In the genomic region with DNA sequence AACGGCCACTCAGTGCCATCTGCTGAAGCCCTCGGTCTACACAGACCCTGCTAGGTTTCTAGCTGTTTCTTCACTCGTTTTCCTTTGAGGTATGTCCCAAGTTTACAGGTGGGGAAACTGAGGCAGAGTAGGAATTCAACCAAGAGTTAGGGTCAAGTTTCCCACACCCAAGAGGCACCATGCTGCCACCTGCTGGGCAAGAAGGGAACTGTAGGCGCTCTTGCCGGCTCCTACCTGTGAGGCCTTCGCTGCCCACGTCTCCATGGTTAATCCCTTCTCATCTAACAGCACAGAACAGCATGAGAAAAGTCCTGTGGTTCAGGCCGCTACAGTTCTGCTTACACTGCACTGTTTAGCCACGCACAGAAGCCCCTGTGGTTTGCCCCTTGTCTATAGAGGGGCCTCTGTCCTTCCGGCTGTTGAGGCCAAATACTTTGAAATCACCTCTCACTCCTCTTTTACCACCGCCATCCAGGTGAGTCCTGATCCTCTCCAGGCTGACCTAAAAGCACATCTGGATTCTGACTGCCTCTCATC, we compare ENCODE assay signal across 10 mouse cellular contexts. TPM values are rescaled to one million over a fixed set of nuclear protein-coding genes. Genes with fewer than 3 reads are reported as not detected.
A peak's percentile ranks its signal among the peaks of the same experiment; 100 is the strongest.
DNase-seq lines count a peak whose midpoint lies in the region; ATAC-seq and TF ChIP-seq lines count a peak whose summit lies in the region.
"Had no signal": no experiment of that assay in that cellular context is flagged by ENCODE, and none has a peak within 500 bp of the region (broad histone marks: within the 10 kb centered on the region; RNA-seq: fewer than 3 reads in every experiment).

No protein-coding gene starts in this region.

- H3K36me3 ChIP-seq in kidney, embryonic 15.5 days, result no peaks in the 10 kb centered on the region
- H3K36me3 ChIP-seq in G1E (replicated peaks), result peaks cover 25% of the 10 kb centered on the region
- no peaks in the 10 kb centered on the region for H3K36me3 ChIP-seq in limb, embryonic 11.5 days (ENCODE audit: control insufficient read depth, insufficient read depth, low read length)

- peak; percentile 73 for DNase-seq in kidney, adult 18-20 months
- DNase-seq in G1E (ENCODE audit: low spot score), result no peak
- DNase-seq in cerebellum, adult 2 months, result peak; percentile 59 to 83
- DNase-seq in limb, embryonic 11.5 days (ENCODE audit: low spot score), result peak; percentile 83
- DNase-seq in right cerebral cortex, adult 2 months (ENCODE audit: low spot score in 2 of 2), result peak; percentile 61 to 62
- peak; percentile 28 for DNase-seq in yolk sac, embryonic 10.5 days (ENCODE audit: low spot score)

- H3K4me1 ChIP-seq in kidney, embryonic 15.5 days, result no peaks in the 10 kb centered on the region
- no peaks in the 10 kb centered on the region for H3K4me1 ChIP-seq in G1E (ENCODE audit: insufficient read depth, low read depth, low read length)
- H3K4me1 ChIP-seq in cerebellum, adult 2 months (ENCODE audit: control insufficient read depth, insufficient read depth, low read length), result peaks cover 22% of the 10 kb centered on the region
- peaks cover 6% of the 10 kb centered on the region for H3K4me1 ChIP-seq in limb, embryonic 11.5 days (ENCODE audit: control insufficient read depth, insufficient read depth, low read length)

- no peak for TF ChIP-seq POLR2A in cerebellum, adult 2 months (IDR thresholded peaks at IDR 0.05; ENCODE audit: borderline replicate concordance, insufficient read depth, low read length)

- no peak for ATAC-seq in kidney, embryonic 15.5 days (replicated peaks; ENCODE audit: low FRiP score)
- no peak for ATAC-seq in G1E (ENCODE audit: extremely low read depth, insufficient number of reproducible peaks, low FRiP score, poor library complexity, severe bottlenecking)
- ATAC-seq in granulocyte monocyte progenitor cell, adult 5-6 weeks (replicated peaks; ENCODE audit: poor library complexity, severe bottlenecking), result peak; percentile 28; the same call in 1 of the 2 replicates
- no peak for ATAC-seq in limb, embryonic 11.5 days (ENCODE audit: insufficient number of reproducible peaks, low FRiP score, low TSS enrichment, low read depth)

- H3K9ac ChIP-seq in kidney, embryonic 15.5 days, result no peak overlapping the region
- H3K9ac ChIP-seq in limb, embryonic 11.5 days (ENCODE audit: low read length), result no peak overlapping the region

- peak; percentile 100 for TF ChIP-seq CTCF in G1E (IDR thresholded peaks at IDR 0.05; ENCODE audit: low read depth, low read length)
- TF ChIP-seq CTCF in cerebellum, adult 2 months (IDR thresholded peaks at IDR 0.05; ENCODE audit: borderline replicate concordance, insufficient read depth, low read depth, low read length), result peak; percentile 95

- H3K9me3 ChIP-seq in kidney, embryonic 15.5 days (replicated peaks), result no peaks in the 10 kb centered on the region
- H3K9me3 ChIP-seq in G1E (replicated peaks), result no peaks in the 10 kb centered on the region
- no peaks in the 10 kb centered on the region for H3K9me3 ChIP-seq in limb, embryonic 11.5 days (ENCODE audit: control insufficient read depth, low read length)

- no peaks in the 10 kb centered on the region for H3K27me3 ChIP-seq in kidney, embryonic 15.5 days
- peaks cover 21% of the 10 kb centered on the region for H3K27me3 ChIP-seq in G1E (ENCODE audit: insufficient read depth, low read length)
- H3K27me3 ChIP-seq in cerebellum, adult 2 months (ENCODE audit: control insufficient read depth, insufficient read depth, low read length), result no peaks in the 10 kb centered on the region
- no peaks in the 10 kb centered on the region for H3K27me3 ChIP-seq in limb, embryonic 11.5 days (ENCODE audit: control insufficient read depth, insufficient read depth, low read length)

- no peak overlapping the region for H3K4me3 ChIP-seq in kidney, embryonic 15.5 days (replicated peaks)
- no peak overlapping the region for H3K4me3 ChIP-seq in G1E (ENCODE audit: low read depth, low read length)
- no peak overlapping the region for H3K4me3 ChIP-seq in cerebellum, adult 2 months (replicated peaks; ENCODE audit: insufficient read depth, low read depth, low read length)
- H3K4me3 ChIP-seq in limb, embryonic 11.5 days (ENCODE audit: low read depth, low read length), result no peak overlapping the region

- no peak overlapping the region for H3K27ac ChIP-seq in kidney, embryonic 15.5 days
- no peak overlapping the region for H3K27ac ChIP-seq in cerebellum, adult 2 months (ENCODE audit: insufficient read depth, low read length)
- H3K27ac ChIP-seq in limb, embryonic 11.5 days (replicated peaks; ENCODE audit: low read depth, low read length), result no peak overlapping the region

- H3K4me2 ChIP-seq in kidney, embryonic 15.5 days, result no peak overlapping the region
- no peak overlapping the region for H3K4me2 ChIP-seq in limb, embryonic 11.5 days (ENCODE audit: low read depth, severe bottlenecking)

- WGBS in kidney, embryonic 15.5 days, result 42% methylated on average over 11 of the region's 11 CpGs
- 41% methylated on average over 11 of the region's 11 CpGs for WGBS in cerebellum, adult 2 months
- WGBS in limb, embryonic 11.5 days, result 39% methylated on average over 11 of the region's 11 CpGs

RNA-seq across cellular contexts. Expression of a gene that starts 33.1 kb away (rescaled TPM):
- polyA plus RNA-seq in kidney, embryonic 15.5 days (2015; fragmentation: Nextera tagmentation; extraction: Ambion mirVana), result 4.1 and 4.2 TPM in 2 replicates
- total RNA-seq in G1E (2014; fragmentation: Nextera tagmentation) (8.9 and 9.5 TPM in 2 replicates), G1E (2017) (5.1 and 5.7 TPM in 2 replicates)
- 7.8 and 8.3 TPM in 2 replicates for polyA plus RNA-seq in G1E (2012)
- 0.52 and 0.74 TPM in 2 replicates for polyA plus RNA-seq in cerebellum, adult 2 months (2012; rRNA removed)
- 10.5 and 13.9 TPM in 2 replicates for total RNA-seq in granulocyte monocyte progenitor cell, adult 5-6 weeks (2014; fragmentation: Nextera tagmentation)
- 5.4 and 5.5 TPM in 2 replicates for total RNA-seq in granulocyte monocyte progenitor cell, adult 5-6 weeks (2017)
- 4.3 and 4.7 TPM in 2 replicates for polyA plus RNA-seq in limb, embryonic 11.5 days (2014; fragmentation: Nextera tagmentation; extraction: Ambion mirVana)

RNA-seq across cellular contexts. Expression of a gene that starts 55.3 kb away (rescaled TPM):
- not detected in 2 replicates for polyA plus RNA-seq in kidney, embryonic 15.5 days (2015; fragmentation: Nextera tagmentation; extraction: Ambion mirVana)
- total RNA-seq in G1E (2014; fragmentation: Nextera tagmentation) (not detected in 2 replicates), G1E (2017) (not detected in 2 replicates)
- polyA plus RNA-seq in G1E (2012), result not detected in 2 replicates
- not detected in 2 replicates for polyA plus RNA-seq in cerebellum, adult 2 months (2012; rRNA removed)
- not detected in 2 replicates for total RNA-seq in granulocyte monocyte progenitor cell, adult 5-6 weeks (2014; fragmentation: Nextera tagmentation)
- not detected in 2 replicates for total RNA-seq in granulocyte monocyte progenitor cell, adult 5-6 weeks (2017)
- not detected in 2 replicates for polyA plus RNA-seq in limb, embryonic 11.5 days (2014; fragmentation: Nextera tagmentation; extraction: Ambion mirVana)
- polyA plus RNA-seq: frontal cortex, adult 2 months; lung, embryonic 16.5 days had no signal
